Mouse (Mus musculus) brown adipose tissue, adult 24 weeks (tissue): ENCODE data around the gene Arhgap15. TPM values are rescaled to one million over a fixed set of nuclear protein-coding genes. Genes with fewer than 3 reads are reported as not detected.
A peak's percentile ranks its signal among the peaks of the same experiment; 100 is the strongest.
"Not testable (repeated sequence)": the region's sequence is repeated elsewhere in the genome, so short reads cannot be mapped to it uniquely, and the experiment has no call there.

Experiments used
- H3K27ac ChIP-seq: fragments of 200-500 bp; replicated peaks from 2 replicates; pipeline ENCODE4 v1.5.1; 2012; ENCODE audit warnings: low read depth, mild to moderate bottlenecking, low read length
- H3K4me1 ChIP-seq: fragments of 200-500 bp; 2 replicates; pipeline ENCODE4 v1.6.1; 2012; ENCODE audit warnings: low read length, mixed read lengths; ENCODE audit not compliant: control insufficient read depth, insufficient read depth, insufficient read length
- H3K4me3 ChIP-seq: fragments of 200-500 bp; 2 replicates; pipeline ENCODE4 v1.5.1; 2012; ENCODE audit warnings: low read depth, mild to moderate bottlenecking, low read length, moderate library complexity; ENCODE audit not compliant: insufficient read depth
- polyA plus RNA-seq: library from polyadenylated mRNA; stranded (reverse); fragments of >200 nt; gene quantifications from 2 replicates; pipeline ENCODE4 v1.2.4, GENCODE M21; 2012; ENCODE audit not compliant: missing spikeins, insufficient read depth, insufficient read length

The Arhgap15 gene
- polyA plus RNA-seq: 0.75 and 4.2 TPM in 2 replicates

DNA sequence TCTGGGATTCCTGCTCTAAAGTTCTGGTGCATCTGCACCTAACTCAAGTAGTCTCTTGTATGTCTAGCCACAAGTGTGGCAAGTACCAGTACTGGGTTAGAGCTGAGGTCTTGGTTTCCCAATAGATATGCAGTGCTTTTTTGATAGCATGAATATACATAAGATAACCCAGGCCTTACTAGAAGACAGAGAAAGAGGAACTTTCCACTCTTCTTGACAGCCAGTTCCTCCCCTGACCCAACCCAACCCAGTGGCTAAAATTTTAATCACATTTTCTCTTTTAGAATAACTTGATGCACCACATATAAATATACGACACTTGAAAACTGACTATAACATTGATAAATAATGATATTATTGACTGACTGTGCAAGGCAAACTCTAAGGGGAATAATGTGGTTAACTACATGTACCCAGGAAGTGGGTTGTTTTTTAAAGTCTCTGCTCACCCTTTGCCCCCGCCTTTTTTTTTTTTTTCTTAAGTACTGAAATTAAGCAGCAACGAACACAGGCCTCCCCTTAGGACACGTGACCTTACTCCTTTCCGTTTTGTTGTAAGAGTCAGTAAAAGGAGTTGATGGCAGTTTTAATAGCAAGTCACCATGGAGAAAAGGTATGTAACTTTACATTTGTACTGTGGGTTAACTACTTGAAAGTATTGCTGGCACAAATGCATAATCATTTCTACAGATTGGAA lies at the start of gene Arhgap15:
Gene Arhgap15, plus strand, starts transcription at position 538 of the 697 bp plus-strand sequence.
- no peaks in the 10 kb centered on the region for H3K4me1 ChIP-seq
- no peak within 1 kb of the TSS; the same call in 1 of the 2 replicates for H3K27ac ChIP-seq
- H3K4me3 ChIP-seq: no peak within 1 kb of the TSS

DNA sequence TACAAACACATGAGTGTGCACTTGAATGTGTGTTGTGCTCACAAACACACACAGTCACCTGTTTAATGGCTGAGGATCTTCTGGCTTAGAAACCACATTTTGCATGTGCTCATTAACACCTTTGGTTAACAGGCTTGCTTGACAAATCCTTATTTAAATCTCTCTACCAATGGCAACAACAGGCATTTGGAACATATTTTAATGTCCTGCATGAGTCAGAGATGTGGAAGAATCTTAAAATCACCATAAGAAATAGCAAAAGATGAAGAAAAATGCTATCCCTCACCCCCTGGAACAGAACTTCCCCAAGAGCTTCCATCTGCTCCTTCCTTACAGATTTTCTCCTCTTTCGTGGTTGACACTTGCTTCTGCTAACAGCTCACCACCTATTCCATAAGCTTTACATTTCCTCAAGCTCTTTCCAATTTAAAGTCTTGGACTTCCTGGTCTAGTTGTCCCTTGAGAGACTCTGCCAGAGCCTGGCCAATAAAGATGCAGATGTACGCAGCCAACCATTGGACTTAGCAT lies 35.9 kb upstream of the Arhgap15 start:
- Histone ChIP-seq H3K4me3 (no peak overlapping the region), H3K27ac (no peak overlapping the region), H3K4me1 (no peaks in the 10 kb centered on the region)

DNA sequence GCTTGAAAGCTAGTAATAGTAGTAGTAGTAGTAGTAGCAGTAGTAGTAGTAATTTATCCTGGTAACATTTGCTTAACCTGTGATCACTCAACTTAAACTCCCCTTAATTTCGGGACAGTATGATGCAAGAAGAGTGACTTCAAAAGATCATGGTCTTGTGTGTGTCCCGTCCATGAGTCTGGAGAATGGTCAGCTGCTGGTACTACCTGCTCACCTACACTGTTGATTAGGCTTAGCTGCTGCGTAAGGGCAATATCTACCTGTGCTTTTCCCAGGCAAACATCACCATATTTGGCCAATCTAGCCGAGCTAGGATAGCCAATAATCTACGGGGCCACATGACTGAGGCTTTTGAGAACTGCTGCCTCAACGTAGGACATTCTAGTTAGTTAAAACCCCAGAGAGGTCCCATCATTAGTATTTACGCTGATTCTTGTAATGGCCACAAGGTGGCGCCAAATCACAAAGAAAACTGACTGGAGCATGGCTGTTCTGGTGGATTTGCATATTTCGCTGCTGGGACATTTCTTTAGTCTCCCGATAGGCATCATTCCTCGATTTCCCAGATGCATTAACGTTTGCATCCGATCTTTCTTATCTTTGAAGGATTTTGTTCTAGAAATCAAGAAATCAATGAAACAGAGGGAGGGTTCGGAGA lies 26.0 kb upstream of the Arhgap15 start:
- Histone ChIP-seq H3K4me3 (no peak overlapping the region), H3K27ac (no peak overlapping the region), H3K4me1 (no peaks in the 10 kb centered on the region)

DNA sequence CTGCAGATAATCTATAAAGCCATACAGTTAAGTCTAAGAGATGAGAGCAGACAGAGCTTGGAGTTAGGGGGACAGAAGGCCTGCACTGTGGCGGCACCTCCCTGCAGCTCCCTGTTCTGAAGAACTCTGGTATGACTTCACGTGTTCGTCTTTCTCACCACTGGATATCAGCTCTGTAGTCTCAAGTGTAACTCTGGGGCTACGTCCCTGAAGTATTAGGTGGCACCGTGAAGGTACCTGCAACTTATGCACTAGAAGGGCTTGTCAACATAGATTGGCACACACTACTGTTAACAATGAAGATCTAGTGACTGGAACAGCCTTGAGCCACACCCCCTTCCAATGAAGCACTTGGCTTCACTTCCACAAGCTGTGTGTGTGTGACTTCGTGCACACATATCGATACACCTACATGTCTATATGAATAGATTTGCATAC lies 25.5 kb upstream of the Arhgap15 start:
- Histone ChIP-seq H3K4me1 (no peaks in the 10 kb centered on the region), H3K27ac (no peak overlapping the region), H3K4me3 (no peak overlapping the region)

DNA sequence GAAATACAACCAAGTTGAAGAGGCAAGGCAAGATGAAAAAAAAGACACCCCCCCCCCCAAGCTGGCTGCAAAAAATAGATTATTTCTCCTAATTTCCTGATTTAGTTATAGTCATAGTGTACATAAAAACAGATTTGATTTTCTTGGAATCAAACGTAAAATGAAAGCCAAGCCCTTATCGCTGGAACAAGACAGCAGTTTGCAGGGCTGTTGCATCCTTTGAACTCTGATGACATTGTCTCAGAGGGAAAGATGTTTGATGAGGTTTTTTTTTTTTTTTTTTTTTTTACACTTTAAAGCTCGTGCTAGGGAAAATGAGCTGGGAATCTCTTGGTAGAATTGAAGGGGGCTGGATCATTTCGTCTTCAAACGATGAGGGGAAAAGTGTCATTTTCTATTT lies 21.4 kb upstream of the Arhgap15 start:
- Histone ChIP-seq H3K27ac (no peak overlapping the region), H3K4me3 (no peak overlapping the region), H3K4me1 (no peaks in the 10 kb centered on the region)

DNA sequence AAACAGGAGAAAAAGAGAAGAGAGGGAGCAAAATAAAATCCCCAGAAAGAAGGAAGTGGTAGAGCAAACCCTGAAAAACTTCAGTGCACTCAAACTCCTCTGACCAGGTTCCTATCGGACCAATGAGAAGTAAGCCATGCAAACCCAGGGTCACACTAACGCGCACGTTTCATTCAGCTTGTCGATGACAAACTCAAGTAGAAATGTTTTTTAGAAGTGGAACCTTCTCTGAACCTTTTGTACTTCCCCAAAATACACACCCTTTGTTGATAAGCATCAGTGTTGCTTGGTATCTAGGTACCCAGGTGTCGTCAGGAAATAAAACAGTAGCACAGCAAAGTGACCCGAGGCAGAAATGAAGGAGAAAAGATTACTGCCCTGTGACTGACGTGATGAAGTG lies 20.9 kb upstream of the Arhgap15 start:
- no peak overlapping the region for H3K4me3 ChIP-seq

DNA sequence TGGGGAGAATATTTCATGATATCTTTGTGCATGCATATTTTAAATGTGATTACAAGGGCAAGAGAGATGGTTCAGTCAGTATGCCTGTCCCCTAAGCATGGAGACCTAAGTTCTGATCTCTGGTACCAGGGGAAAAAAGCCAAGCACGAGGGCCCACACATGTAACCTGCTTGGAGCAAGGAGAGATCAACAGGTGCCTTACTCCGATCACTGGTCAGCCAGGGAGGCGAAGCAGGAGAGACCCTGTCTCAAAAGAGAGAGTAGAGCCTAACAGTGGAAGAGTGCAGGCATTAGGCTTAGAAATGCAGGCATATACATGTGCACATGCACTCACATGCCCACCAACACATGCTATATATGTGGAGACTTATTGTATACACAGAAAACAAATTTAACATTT lies 19.8 kb upstream of the Arhgap15 start:
- no peak overlapping the region for H3K27ac ChIP-seq
- no peaks in the 10 kb centered on the region for H3K4me1 ChIP-seq
- H3K4me3 ChIP-seq: no peak overlapping the region

More for the DNA sequence above, 20.9 kb upstream of the Arhgap15 start:
- Histone ChIP-seq H3K4me1 (no peaks in the 10 kb centered on the region), H3K27ac (no peak overlapping the region)

DNA sequence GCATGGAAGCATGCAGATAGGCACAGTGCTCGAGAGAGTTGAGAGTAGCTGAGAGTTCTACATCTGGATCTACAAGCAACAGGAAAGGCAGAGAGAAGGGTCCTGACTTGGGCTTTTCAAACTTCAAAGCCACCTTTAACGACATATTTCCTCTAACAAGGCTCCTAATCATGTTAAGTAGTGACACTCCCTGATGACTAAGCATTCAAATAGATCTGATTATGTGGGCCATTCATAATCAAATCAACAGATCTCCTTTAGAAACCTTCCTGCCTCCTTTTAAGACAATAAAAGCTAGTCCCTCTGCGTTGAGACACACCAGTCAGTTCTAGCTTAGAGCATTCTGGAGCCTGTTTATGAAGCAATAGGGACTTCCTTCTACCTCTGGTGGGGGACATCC lies 16.2 kb upstream of the Arhgap15 start:
- H3K27ac ChIP-seq: no peak overlapping the region
- H3K4me1 ChIP-seq: no peaks in the 10 kb centered on the region
- H3K4me3 ChIP-seq: no peak overlapping the region

DNA sequence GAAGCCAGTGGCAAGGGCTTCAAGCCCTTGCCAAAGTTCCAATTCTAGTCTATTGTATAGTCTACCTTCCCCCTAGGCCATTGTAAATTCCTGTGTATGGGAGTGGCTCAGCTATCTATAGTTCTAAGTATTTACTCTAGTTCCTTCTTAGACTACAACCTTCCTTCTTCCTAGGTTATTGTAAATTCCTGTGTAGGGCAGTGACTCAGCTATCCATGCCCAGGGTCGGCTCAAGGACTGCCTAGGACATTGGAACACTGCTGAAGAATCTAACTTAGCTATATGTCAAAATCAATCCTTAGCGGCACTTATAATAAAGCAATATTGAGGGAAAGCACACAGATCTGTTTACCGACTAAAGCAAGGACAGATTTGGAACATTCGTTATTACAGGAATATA lies 13.6 kb upstream of the Arhgap15 start:
- H3K4me1 ChIP-seq, H3K27ac ChIP-seq, H3K4me3 ChIP-seq: not testable (repeated sequence)

DNA sequence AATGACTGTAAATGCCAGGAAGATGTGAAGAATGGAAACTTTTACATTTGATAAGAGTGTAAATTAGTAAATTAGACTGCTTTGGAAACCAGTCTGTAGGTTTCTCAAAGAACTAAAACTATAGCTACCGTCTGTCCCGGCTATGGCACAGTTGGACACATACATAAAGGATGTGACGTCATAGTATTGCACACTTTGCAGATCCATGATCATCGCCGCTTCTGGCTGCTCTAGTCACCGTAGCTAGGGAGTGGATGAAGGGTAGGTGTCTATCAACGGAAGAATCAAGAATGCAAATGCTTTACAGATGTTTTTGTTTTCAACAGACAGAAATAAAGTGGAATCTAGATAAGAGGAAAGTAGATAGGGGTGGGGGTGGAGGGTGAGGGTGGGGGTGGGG lies 11.1 kb upstream of the Arhgap15 start:
- Histone ChIP-seq H3K4me1 (no peaks in the 10 kb centered on the region), H3K4me3 (no peak overlapping the region), H3K27ac (no peak overlapping the region)

DNA sequence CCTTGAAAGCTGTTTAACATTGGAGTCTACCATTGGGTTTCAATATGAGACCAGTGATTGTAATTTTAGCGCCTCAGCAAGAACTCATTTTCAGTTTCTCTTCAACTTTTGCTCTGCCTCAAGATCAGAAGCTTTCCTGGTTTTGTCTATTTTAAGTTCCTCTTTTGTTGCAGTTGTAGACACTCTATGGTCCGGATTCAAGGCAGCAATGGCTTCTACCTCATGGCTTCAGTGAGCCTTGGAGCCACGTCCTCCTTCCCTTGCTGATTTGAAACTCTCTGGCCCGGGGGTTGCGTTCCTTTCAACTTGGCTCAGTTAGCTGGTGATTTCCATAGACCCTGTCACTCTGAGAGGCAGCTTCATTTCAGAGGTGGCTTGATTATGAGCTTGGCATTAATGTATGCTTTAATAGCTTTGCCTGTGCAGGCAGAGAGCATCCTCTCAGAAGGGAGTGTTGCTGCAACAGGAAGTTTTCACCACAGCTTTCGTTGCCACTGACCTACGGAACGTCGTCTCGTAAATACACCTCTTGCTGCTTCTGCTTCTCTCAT lies 10.0 kb upstream of the Arhgap15 start:
- Histone ChIP-seq H3K4me1 (no peaks in the 10 kb centered on the region), H3K27ac (peak overlapping the region; percentile 68), H3K4me3 (no peak overlapping the region)

DNA sequence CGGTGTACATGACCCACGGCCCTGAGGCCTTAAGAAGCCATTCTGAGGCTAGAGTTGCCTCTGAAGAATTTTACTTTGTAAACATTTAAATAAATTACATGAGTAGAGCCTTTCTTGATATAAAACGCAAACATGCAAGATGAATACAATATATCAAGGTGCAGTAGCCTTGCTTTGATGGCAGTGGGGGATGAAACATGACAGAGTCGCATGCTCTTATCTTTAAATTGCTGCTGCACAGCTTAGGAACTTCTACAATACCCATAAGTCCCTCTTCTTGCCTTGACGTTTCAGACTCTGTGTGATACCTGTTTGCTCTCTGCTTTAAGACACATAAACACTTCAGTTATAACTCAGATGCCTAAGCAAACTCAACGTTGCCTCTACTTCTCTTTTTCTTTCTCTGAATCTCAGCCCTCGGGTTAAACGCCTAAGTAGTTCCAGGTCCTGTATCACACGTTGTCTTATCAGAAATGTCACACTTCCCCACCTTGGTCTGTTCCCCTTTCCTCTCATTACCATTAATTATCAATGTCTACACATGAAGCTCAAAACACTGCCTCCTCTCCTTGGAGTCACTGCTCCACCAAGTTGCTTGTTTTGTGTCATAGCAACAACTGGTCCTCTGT lies 9.3 kb upstream of the Arhgap15 start:
- Histone ChIP-seq H3K27ac (no peak overlapping the region; the same call in 1 of the 2 replicates), H3K4me1 (no peaks in the 10 kb centered on the region), H3K4me3 (no peak overlapping the region)

DNA sequence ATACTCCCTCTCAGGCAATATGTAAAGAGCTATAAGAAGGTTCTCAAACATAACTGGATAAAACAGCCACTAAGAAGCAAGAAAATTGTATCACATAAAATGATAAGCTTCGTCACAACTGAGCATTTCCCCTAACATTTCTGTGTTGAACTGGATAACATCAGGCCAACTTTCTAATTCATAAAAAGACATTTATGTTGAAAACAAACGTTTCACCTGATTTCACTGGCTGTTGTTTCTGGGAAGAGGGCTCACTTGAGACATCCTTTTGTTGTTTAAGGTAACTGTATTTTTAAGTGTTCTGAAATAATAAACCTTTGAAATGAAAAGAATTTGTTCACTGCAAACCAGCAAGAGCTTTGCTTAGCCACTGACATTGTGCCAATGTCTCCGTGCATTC lies 697 bp downstream of the Arhgap15 start:
- H3K27ac ChIP-seq: no peak overlapping the region
- H3K4me3 ChIP-seq: no peak overlapping the region
- no peaks in the 10 kb centered on the region for H3K4me1 ChIP-seq

DNA sequence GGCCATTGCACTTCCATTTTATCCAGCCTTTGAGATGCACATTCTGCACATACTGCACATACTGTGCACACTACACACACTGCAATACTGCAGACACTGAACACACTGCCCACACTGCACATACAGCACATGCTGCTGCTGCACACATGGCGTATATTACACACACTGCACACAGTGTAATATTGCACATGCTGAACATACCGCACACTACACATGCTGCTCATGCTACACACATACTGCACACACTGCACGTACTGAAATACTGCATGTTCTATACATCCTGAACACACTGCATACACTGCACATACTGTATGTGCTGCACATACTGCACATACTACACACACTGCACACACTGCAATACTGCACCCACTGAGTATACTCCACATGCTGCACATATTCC lies 7.3 kb downstream of the Arhgap15 start:
- H3K4me1 ChIP-seq: no peaks in the 10 kb centered on the region
- H3K27ac ChIP-seq: no peak overlapping the region
- H3K4me3 ChIP-seq: no peak overlapping the region

DNA sequence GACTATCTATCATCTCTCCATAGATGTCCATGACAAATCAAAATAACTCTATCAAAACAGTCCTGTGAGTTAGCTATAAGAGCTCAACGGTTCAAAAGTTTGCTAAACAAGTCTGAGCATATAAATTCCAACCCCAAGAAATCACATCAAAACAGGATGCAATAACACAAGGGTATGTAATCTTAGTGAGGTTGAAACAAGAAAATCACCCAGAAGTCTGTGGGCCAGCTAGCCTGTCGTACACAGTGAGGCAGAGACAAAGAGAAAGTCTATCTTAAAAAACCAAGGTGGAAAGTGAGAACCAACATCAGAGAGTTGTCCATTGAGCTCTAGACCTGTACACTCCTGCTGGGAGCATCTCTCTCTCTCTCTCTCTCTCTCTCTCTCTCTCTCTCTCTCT lies 8.0 kb downstream of the Arhgap15 start:
- no peak overlapping the region for H3K27ac ChIP-seq
- no peak overlapping the region for H3K4me3 ChIP-seq
- no peaks in the 10 kb centered on the region for H3K4me1 ChIP-seq
